Mouse (Mus musculus) G1E (cell line): ENCODE results near the gene Mmaa.

Source experiments
- CTCF ChIP-seq: IDR thresholded peaks from 2 replicates; pipeline ENCODE4 v1.5.1; 2012; ENCODE audit warnings: low read depth, low read length, inconsistent platforms, mixed read lengths
- GATA1 ChIP-seq: IDR thresholded peaks from 2 replicates; pipeline ENCODE4 v1.6.1; 2012; ENCODE audit warnings: borderline replicate concordance, low read length, inconsistent platforms, mixed read lengths

- TF ChIP-seq CTCF (no peak), GATA1 (no peak)
Observed at GRCm38 (mm10) chr8:79227916-79228315, 66.8 kb downstream of the Mmaa start.
